In genomic region chr3:57843775-57844174, GRCm38 (mm10) we compare ENCODE assay signal across 10 mouse cellular contexts. TPM values are rescaled to one million over a fixed set of nuclear protein-coding genes. Genes with fewer than 3 reads are reported as not detected.
A peak's percentile ranks its signal among the peaks of the same experiment; 100 is the strongest.
DNase-seq lines count a peak whose midpoint lies in the region; ATAC-seq and TF ChIP-seq lines count a peak whose summit lies in the region.
"Had no signal": no experiment of that assay in that cellular context is flagged by ENCODE, and none has a peak within 500 bp of the region (broad histone marks: within the 10 kb centered on the region; RNA-seq: fewer than 3 reads in every experiment).

No protein-coding gene starts in this region.

- ATAC-seq in forebrain, embryonic 14.5 days, result no peak
- no peak for ATAC-seq in liver, postnatal 0 days
- no peak for ATAC-seq in liver, embryonic 11.5 days (replicated peaks; ENCODE audit: low FRiP score)
- peak; percentile 32 for ATAC-seq in inflammation-experienced regulatory T-cells, adult 6 months

- H3K27me3 ChIP-seq in forebrain, embryonic 14.5 days (replicated peaks; ENCODE audit: control insufficient read depth, insufficient read depth, low read length), result no peaks in the 10 kb centered on the region
- H3K27me3 ChIP-seq in forebrain, embryonic 10.5 days (ENCODE audit: poor library complexity, severe bottlenecking), result no peaks in the 10 kb centered on the region
- no peaks in the 10 kb centered on the region for H3K27me3 ChIP-seq in liver, postnatal 0 days (ENCODE audit: insufficient read depth, low read length)
- peaks cover 10% of the 10 kb centered on the region; the same call in 1 of the 2 replicates for H3K27me3 ChIP-seq in liver, embryonic 11.5 days (replicated peaks; ENCODE audit: control insufficient read depth, insufficient read depth, low read length)
- H3K27me3 ChIP-seq: stomach, embryonic 15.5 days had no signal

- H3K9ac ChIP-seq in forebrain, embryonic 14.5 days (ENCODE audit: low read length), result no peak overlapping the region
- H3K9ac ChIP-seq in liver, postnatal 0 days (replicated peaks), result no peak overlapping the region
- H3K9ac ChIP-seq in liver, embryonic 11.5 days (ENCODE audit: low read depth, low read length), result no peak overlapping the region
- H3K9ac ChIP-seq: stomach, embryonic 15.5 days had no signal

- peak; percentile 57 for TF ChIP-seq CTCF in liver, postnatal 0 days (IDR thresholded peaks at IDR 0.05; ENCODE audit: low read depth)

- H3K36me3 ChIP-seq in forebrain, embryonic 14.5 days (ENCODE audit: control insufficient read depth, insufficient read depth, low read length), result peaks cover 40% of the 10 kb centered on the region
- peaks cover 59% of the 10 kb centered on the region for H3K36me3 ChIP-seq in forebrain, embryonic 10.5 days (replicated peaks)
- no peaks in the 10 kb centered on the region for H3K36me3 ChIP-seq in liver, postnatal 0 days (replicated peaks; ENCODE audit: insufficient read depth, low read length)
- peaks cover 4% of the 10 kb centered on the region; the same call in 1 of the 2 replicates for H3K36me3 ChIP-seq in liver, embryonic 11.5 days (ENCODE audit: control insufficient read depth, insufficient read depth, low read length)

- peaks cover 11% of the 10 kb centered on the region; the same call in 1 of the 2 replicates for H3K4me1 ChIP-seq in forebrain, embryonic 14.5 days (ENCODE audit: control insufficient read depth, insufficient read depth, low read length)
- H3K4me1 ChIP-seq in forebrain, embryonic 10.5 days, result peaks cover 25% of the 10 kb centered on the region
- no peaks in the 10 kb centered on the region for H3K4me1 ChIP-seq in liver, postnatal 0 days (ENCODE audit: insufficient read depth)
- peaks cover 4% of the 10 kb centered on the region for H3K4me1 ChIP-seq in liver, embryonic 11.5 days (replicated peaks; ENCODE audit: control insufficient read depth, insufficient read depth, low read length)

- peak; percentile 66 for DNase-seq in forebrain, embryonic 14.5 days (ENCODE audit: low spot score)
- no peak for DNase-seq in forebrain, embryonic 10.5 days (ENCODE audit: extremely low spot score, low spot score)
- no peak for DNase-seq in liver, postnatal 0 days
- DNase-seq in liver, embryonic 11.5 days (ENCODE audit: low spot score), result no peak
- DNase-seq in MN1 (ENCODE audit: low spot score), result peak; percentile 66
- no peak for DNase-seq in T-cell, adult 2 months (ENCODE audit: low spot score)
- no peak for DNase-seq in spleen, postnatal 4 days (ENCODE audit: low spot score in 2 of 2)

- no peak overlapping the region for H3K27ac ChIP-seq in forebrain, embryonic 14.5 days (ENCODE audit: low read depth, low read length)
- H3K27ac ChIP-seq in forebrain, embryonic 10.5 days, result no peak overlapping the region
- H3K27ac ChIP-seq in liver, postnatal 0 days (ENCODE audit: low read depth), result no peak overlapping the region
- H3K27ac ChIP-seq in liver, embryonic 11.5 days (ENCODE audit: low read depth, low read length), result no peak overlapping the region
- H3K27ac ChIP-seq: macrophage; stomach, embryonic 15.5 days had no signal

- no peak overlapping the region for H3K4me3 ChIP-seq in forebrain, embryonic 14.5 days (ENCODE audit: low read depth, low read length)
- H3K4me3 ChIP-seq in forebrain, embryonic 10.5 days, result no peak overlapping the region
- no peak overlapping the region for H3K4me3 ChIP-seq in liver, postnatal 0 days (ENCODE audit: low read depth, low read length)
- H3K4me3 ChIP-seq in liver, embryonic 11.5 days (ENCODE audit: low read depth, low read length), result no peak overlapping the region
- H3K4me3 ChIP-seq: stomach, embryonic 15.5 days had no signal

- H3K9me3 ChIP-seq in forebrain, embryonic 14.5 days (replicated peaks; ENCODE audit: control insufficient read depth, low read length), result 0 out of 2 replicates have a peak, but pooled peaks cover 2% of the 10 kb centered on the region
- peaks cover 7% of the 10 kb centered on the region; the same call in 1 of the 2 replicates for H3K9me3 ChIP-seq in forebrain, embryonic 10.5 days
- H3K9me3 ChIP-seq in liver, postnatal 0 days (ENCODE audit: low read length), result no peaks in the 10 kb centered on the region
- no peaks in the 10 kb centered on the region for H3K9me3 ChIP-seq in liver, embryonic 11.5 days (ENCODE audit: control insufficient read depth, low read length)
- H3K9me3 ChIP-seq: stomach, embryonic 15.5 days had no signal

- no peak overlapping the region for H3K4me2 ChIP-seq in forebrain, embryonic 14.5 days (ENCODE audit: low read length)
- no peak overlapping the region for H3K4me2 ChIP-seq in liver, postnatal 0 days (ENCODE audit: low read depth, low read length)
- H3K4me2 ChIP-seq in liver, embryonic 11.5 days, result no peak overlapping the region
- H3K4me2 ChIP-seq: stomach, embryonic 15.5 days had no signal

- no peak for TF ChIP-seq EP300 in liver, postnatal 0 days (IDR thresholded peaks at IDR 0.05; ENCODE audit: low read depth)

RNA-seq across cellular contexts. Expression of gene Pfn2, which starts 4.1 kb away (rescaled TPM):
- 566 and 594 TPM in 2 replicates for polyA plus RNA-seq in forebrain, embryonic 14.5 days (2014; fragmentation: Nextera tagmentation; extraction: Ambion mirVana)
- polyA plus RNA-seq in forebrain, embryonic 10.5 days (2016; fragmentation: Nextera tagmentation; extraction: Ambion mirVana), result 161 and 167 TPM in 2 replicates
- polyA plus RNA-seq in liver, postnatal 0 days (2015; fragmentation: Nextera tagmentation; extraction: Ambion mirVana), result 4.3 and 5.0 TPM in 2 replicates
- 38.5 and 39.0 TPM in 2 replicates for polyA plus RNA-seq in liver, embryonic 11.5 days (2014; fragmentation: Nextera tagmentation; extraction: Ambion mirVana)
- 10 to 100 TPM; 11.6 to 18.2 (median 15.1) TPM for polyA plus RNA-seq in inflammation-experienced regulatory T-cells, adult 6 months (2017; shearing (Covaris generic))

Comparison
In these comparisons a context has a peak if more than half of its experiments do, and no peak if none do; other contexts are left out.
1. DNase-seq: peak in forebrain, embryonic 14.5 days (single experiment) and MN1 (single experiment); none in forebrain, embryonic 10.5 days (single experiment), liver, postnatal 0 days (single experiment), liver, embryonic 11.5 days (single experiment), T-cell, adult 2 months (single experiment) and spleen, postnatal 4 days (0 of 2).